Mouse (Mus musculus): ENCODE data around the gene Cnot4. TPM values are rescaled to one million over a fixed set of nuclear protein-coding genes. Genes with fewer than 3 reads are reported as not detected.
"Not testable (repeated sequence)": the region's sequence is repeated elsewhere in the genome, so short reads cannot be mapped to it uniquely, and the experiment has no call there.

Cnot4 gene
- 32.7 and 37.0 TPM in 2 replicates for total RNA-seq (2017)

DNA sequence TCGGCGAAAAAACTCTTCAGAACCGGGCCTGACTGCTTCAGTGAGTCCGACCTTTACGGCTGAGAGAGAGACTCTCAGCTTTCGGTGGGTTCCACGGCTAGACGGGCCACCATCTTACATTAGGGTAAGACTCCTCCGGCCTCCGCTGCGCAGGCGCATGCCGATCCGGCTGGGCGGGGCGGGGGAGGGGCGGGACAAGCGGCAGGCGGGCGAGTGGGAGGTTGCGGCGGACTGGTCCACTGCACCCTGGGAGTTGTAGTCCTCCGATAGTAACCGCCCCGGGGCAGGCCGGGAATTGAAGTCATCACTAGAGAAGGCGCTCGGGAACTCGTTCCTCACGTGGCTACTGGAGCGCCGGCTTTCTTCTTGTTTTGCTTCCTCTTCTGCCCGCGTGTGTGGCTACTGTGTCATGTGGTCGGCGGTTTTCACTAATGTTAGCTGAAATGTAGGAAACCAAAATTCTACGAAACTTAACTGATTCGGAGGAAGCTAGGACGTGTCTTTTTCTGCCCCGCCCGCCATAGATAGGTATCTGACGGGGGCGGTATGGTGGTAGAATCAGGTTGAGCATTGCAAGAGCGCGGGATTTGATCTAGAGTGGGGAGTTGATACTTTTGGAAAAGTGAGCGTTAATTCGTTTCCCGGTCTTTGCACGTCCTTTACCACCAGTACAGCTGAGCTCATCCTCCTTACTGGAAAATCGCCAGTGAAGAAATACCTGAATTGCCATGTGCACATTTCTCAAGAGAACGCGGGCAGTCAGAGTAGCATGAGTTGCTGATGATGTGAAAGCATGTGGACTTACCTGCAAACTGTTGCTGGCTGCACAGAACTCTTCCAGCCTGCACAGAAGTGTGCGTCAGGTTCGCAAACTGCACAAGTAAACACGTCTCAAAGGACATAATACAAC, at the start of gene Cnot4:
Gene Cnot4 (minus strand): TSS at position 146 of the 910 bp plus-strand sequence.
- peak; percentile 92 for ATAC-seq (replicated peaks; ENCODE audit: low read depth, poor library complexity, severe bottlenecking)

GRCm38 (mm10) chr6:35179299-35179698, 45.8 kb upstream of the Cnot4 start:
- not testable (repeated sequence) for ATAC-seq (replicated peaks; ENCODE audit: low read depth, poor library complexity, severe bottlenecking)

GRCm38 (mm10) chr6:35177650-35178272, 44.2 kb upstream of the Cnot4 start:
- peak; percentile 60 for ATAC-seq (replicated peaks; ENCODE audit: low read depth, poor library complexity, severe bottlenecking)

DNA sequence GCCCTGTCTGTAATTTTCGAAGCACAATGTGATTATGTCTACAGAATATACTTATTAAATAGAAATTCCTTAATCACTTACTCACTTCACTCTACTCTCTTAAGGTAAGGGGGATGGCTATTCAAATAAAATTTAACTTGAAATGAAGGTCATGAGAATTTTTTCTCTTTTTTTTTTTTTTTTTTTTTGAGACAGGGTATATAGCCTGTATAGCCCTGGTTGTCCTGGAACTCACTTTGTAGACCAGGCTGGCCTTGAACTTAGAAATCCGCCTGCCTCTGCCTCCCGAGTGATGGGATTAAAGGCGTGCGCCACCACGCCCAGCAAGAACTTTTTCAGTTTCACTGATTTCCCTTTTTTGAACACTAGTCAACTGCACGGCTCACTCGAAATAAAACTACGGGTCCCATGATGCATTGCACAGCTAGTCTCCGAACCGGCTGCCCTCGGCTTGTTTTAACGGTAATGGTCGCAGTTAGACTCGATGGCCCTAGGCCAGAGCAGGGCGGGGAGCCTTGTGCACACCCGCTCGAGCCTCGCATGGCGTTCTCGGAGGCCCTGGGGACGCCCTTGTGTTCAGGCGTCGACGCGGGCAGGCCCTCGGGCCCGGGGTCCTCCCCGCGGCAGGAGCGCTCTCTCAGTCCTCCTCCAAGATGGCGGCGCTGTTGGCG, 43.6 kb upstream of the Cnot4 start, which contains the start of gene Nup205:
Gene Nup205 (plus strand): TSS at position 443 of the 671 bp plus-strand sequence.
- ATAC-seq (replicated peaks; ENCODE audit: low read depth, poor library complexity, severe bottlenecking) = peak; percentile 88

DNA sequence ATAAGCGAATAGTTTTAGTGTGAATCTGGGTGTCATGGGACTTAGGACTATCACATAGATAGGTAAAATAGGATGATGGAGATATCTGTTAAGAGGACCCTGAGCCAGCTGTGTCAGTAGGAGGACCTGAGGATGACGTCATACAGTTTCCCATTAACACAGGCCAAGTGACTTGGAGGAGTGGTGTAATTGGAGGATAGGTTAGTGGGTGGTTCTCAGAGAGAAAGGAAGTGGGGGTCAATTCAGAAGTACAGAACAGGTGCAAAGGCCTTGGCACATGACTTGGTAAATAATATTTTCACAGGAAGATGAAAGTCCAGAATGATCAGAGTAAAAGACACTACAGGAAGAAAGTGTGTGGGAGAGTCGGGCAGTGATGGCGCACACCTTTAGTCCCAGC, 39.7 kb upstream of the Cnot4 start:
- ATAC-seq (replicated peaks; ENCODE audit: low read depth, poor library complexity, severe bottlenecking) = no peak

- not testable (repeated sequence) for ATAC-seq (replicated peaks; ENCODE audit: low read depth, poor library complexity, severe bottlenecking)
Observed at GRCm38 (mm10) chr6:35172028-35172427, 38.5 kb upstream of the Cnot4 start.

DNA sequence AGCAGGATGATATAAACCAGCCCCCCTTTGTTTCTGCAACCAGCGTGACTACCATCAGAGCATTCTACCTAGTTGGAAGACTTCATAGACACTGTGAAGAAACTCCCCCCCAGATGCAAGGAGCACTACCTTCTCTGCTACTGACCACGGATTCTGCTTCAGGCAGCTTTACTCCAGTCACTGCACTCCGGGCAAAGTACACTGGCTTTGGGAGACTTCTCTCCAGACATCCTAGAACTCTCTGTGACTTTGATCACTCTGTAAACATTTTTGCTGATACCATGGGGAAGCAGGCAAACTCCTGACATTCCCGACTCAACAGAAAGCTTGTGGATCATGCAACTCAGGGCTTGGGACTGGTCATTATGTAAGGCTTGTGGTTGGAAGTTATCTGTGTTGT, 35.7 kb upstream of the Cnot4 start:
- no peak for ATAC-seq (replicated peaks; ENCODE audit: low read depth, poor library complexity, severe bottlenecking)

DNA sequence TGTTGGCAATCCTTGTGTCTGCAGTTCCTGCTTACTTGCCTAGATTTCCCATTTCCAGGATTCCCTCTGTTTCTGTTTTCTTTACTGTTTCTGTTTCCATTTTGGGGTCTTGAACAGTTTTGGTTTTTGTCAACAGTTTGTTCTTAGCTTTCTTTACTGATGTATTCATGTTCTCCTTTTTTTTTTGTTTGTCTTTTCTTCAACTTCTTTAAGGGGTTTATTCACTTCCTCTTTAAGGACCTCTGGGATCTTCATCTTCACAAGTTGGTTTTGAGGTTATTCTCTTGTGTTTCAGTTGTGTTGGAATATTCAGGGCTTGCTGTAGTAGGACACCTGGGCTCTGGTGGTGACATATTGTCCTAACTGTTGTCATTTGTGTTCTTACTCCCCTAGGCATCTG, 21.0 kb upstream of the Cnot4 start:
- 0 out of 2 replicates have a peak, but pooled peaks have one; percentile 47 for ATAC-seq (replicated peaks; ENCODE audit: low read depth, poor library complexity, severe bottlenecking)

DNA sequence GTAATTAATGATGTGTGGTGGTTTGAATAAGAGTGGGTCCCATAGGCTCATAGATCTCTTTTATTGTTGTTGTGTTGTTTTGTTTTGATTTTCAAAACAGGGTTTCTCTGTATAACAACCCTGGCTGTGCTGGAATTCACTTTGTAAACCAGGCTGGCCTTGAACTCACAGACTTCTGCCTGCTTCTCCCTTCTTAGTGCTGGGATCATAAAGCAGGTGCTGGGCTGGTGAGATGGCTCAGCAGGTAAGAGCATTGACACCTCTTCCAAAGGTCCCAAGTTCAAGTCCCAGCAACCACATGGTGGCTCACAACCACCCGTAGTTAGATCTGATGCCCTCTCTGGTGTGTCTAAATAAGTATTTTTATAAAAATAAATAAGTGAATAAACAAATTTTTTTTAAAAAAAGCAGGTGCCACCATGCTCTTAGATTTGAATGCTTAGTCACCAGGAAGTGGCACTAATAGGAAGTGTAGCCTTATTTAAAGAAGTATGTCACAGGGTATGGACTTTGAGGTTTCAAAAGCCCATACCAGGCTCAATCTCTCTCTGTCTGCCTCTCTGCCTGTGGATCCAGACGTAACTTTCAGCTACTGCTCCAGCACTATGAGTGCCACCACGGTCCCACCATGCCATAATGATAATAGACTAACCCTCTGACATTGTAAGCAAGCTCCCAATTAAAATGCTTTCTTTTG, 14.3 kb upstream of the Cnot4 start:
- peak; percentile 52; the same call in 1 of the 2 replicates for ATAC-seq (replicated peaks; ENCODE audit: low read depth, poor library complexity, severe bottlenecking)

GRCm38 (mm10) chr6:35145569-35145968, 12.0 kb upstream of the Cnot4 start:
- ATAC-seq (replicated peaks; ENCODE audit: low read depth, poor library complexity, severe bottlenecking) = no peak

DNA sequence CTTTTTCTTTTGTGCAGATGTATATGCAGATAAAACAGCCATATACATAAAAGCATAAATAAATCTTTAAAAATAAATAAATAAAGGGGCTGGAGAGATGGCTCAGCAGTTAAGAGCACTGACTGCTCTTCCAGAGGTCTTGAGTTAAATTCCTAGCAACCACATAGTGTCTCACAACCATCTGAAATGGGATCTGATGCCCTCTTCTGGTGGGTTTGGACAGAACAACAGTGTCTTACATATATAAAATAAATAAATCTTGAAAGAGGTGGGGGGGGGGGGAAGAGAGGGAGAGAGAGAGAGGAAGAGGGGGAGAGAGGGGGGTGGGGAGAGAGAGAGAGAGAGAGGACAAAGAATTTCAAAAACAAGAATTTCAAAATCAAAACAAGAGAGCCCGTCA, 6.8 kb upstream of the Cnot4 start:
- no peak for ATAC-seq (replicated peaks; ENCODE audit: low read depth, poor library complexity, severe bottlenecking)

DNA sequence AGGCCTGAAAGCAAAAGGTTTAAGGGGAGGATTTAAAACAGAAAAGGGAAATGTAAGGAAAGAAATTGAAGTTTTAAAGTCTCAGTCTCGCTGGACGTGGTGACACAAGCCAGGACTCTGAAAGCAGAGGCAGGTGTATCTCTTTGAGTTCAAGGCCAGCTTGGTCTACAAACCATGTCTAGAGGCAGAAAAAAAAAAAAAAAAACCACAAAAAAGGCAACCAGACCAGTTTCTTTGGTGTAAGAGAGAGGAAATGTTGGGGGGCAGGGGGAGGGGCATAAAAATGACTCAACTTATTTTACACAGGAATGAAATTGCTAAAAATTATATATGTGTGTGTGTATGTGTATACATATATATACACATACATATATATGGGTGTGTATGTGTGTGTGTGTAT, 1.3 kb upstream of the Cnot4 start:
- ATAC-seq (replicated peaks; ENCODE audit: low read depth, poor library complexity, severe bottlenecking) = no peak

- ATAC-seq (replicated peaks; ENCODE audit: low read depth, poor library complexity, severe bottlenecking) = peak; percentile 50
Observed at GRCm38 (mm10) chr6:35133246-35133578, 312 bp downstream of the Cnot4 start.

DNA sequence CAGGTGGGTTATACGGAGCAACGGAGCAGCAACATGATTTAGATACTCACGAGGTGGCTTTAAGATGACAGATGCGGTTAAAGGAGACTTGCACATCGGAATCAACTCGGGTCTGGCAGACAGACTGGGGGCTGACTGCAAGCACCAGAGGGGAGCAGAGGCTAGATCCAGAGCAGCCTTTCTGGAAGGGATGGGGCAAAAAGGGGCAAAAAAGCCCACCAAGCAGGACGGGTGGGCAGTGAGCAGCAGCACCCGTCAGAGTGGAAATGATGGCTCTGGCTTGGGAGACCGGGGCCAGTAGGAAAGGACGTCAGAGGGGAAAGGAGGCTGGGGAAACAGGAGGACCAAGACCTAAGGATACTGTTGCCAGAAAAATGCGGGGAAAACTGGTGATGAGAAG, 718 bp downstream of the Cnot4 start:
- ATAC-seq (replicated peaks; ENCODE audit: low read depth, poor library complexity, severe bottlenecking) = 0 out of 2 replicates have a peak, but pooled peaks have one; percentile 6

DNA sequence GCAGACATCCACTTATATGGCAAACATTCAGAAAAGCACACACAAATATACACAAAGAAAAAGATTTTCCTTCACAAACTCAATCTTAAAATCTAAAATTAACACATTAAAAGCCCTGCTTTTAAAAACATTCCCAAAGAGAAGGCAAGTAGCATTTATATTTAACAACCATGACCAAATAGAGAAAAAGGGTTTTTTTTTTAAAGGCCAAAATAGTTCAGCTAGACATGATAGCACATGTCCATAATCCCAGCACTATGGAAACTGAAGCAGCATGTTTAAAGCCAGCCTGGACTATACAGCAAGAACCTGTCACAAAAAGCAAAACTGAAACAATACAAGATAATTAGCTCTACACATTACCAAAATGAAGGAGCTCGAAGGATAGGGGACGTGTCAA, 11.0 kb downstream of the Cnot4 start:
- ATAC-seq (replicated peaks; ENCODE audit: low read depth, poor library complexity, severe bottlenecking) = no peak

- ATAC-seq (replicated peaks; ENCODE audit: low read depth, poor library complexity, severe bottlenecking) = no peak
Observed at GRCm38 (mm10) chr6:35121925-35122324, 11.6 kb downstream of the Cnot4 start.

GRCm38 (mm10) chr6:35102457-35102856, 31.1 kb downstream of the Cnot4 start:
- ATAC-seq (replicated peaks; ENCODE audit: low read depth, poor library complexity, severe bottlenecking) = no peak

DNA sequence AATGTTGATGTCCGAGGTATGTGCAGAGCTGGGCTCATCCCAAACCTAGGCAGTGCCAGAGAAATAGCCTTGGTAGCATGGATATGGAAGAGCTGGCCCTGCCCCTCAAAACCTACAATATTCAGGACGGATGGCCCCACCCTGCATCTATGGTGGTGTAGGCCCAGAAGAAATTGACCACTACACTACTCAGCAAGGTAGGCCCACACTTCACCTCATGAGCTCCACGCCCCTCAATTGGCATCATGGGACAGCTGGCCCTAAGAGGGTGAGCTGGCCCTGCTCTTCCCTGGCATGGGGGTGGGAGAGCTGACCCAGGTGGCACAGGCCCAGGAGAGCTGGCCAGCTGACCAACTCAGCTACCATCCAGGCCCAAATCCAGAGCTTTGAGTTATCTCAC, 48.6 kb downstream of the Cnot4 start:
- ATAC-seq (replicated peaks; ENCODE audit: low read depth, poor library complexity, severe bottlenecking) = no peak

DNA sequence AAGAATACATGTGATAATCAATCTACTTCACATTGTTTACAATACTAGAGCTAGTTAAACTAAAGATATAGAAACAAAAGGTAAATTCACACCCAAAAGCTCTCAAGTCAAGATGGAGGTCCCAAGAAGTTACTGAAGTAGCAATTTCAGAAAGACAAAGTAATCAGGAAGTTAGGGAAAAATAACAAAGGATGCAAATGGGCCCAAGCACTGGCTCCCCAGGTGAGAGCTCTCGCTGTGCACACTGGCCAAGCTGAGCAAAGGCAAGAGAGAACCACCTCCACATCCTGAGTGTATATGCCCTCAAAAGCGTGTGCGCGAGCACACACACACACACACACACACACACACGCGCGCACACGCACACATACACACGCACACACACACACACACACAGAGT, 58.4 kb downstream of the Cnot4 start:
- no peak for ATAC-seq (replicated peaks; ENCODE audit: low read depth, poor library complexity, severe bottlenecking)

- no peak for ATAC-seq (replicated peaks; ENCODE audit: low read depth, poor library complexity, severe bottlenecking)
Observed at GRCm38 (mm10) chr6:35071261-35071660, 62.3 kb downstream of the Cnot4 start.

Data from common myeloid progenitor, adult 5-6 weeks (primary cell).